10 mouse cellular contexts compared by ENCODE assay signal in the genomic region with DNA sequence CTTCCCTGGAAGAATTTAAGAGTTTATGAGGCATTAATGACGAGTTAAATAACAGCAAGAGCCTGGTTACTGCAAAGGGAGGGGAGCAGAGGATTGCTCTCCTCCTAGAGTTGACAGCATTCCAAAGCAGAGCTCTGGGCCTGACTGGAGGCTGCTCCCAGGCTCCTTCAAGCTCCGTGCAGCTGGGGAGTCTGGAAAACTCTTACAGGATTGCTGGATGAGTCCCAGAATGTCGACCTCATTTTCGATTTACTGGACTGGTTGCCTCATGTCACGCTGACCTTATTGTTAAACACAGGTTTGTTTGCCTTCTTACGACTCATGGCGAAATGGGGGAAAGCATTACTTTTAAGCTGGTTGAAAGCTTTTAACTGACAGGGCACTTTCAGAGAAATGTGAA. TPM values are rescaled to one million over a fixed set of nuclear protein-coding genes. Genes with fewer than 3 reads are reported as not detected.
A peak's percentile ranks its signal among the peaks of the same experiment; 100 is the strongest.
DNase-seq lines count a peak whose midpoint lies in the region; ATAC-seq and TF ChIP-seq lines count a peak whose summit lies in the region.
"Had no signal": no experiment of that assay in that cellular context is flagged by ENCODE, and none has a peak within 500 bp of the region (broad histone marks: within the 10 kb centered on the region; RNA-seq: fewer than 3 reads in every experiment).

No protein-coding gene starts in this region.

- no peak overlapping the region for H3K4me2 ChIP-seq in hindbrain, postnatal 0 days (ENCODE audit: low read depth, low read length)
- H3K4me2 ChIP-seq in hindbrain, embryonic 12.5 days (replicated peaks): no peak overlapping the region
- no peak overlapping the region for H3K4me2 ChIP-seq in midbrain, embryonic 16.5 days (ENCODE audit: low read length)

- no peak for ATAC-seq in hindbrain, postnatal 0 days
- ATAC-seq in hindbrain, embryonic 12.5 days (ENCODE audit: low FRiP score): no peak
- no peak for ATAC-seq in midbrain, embryonic 16.5 days

- peak; percentile 7 for DNase-seq in hindbrain, postnatal 0 days (ENCODE audit: low spot score)
- peak; percentile 42 for DNase-seq in brain, embryonic 14.5 days (ENCODE audit: low read depth)
- peak; percentile 48 for DNase-seq in gastrocnemius, postnatal 14 days
- peak; percentile 31 for DNase-seq in lung, postnatal 14 days
- no peak for DNase-seq in layer of hippocampus, postnatal 10 days (ENCODE audit: low spot score in 2 of 2)
- DNase-seq: layer of hippocampus, postnatal 36 days had no signal

- H3K36me3 ChIP-seq in hindbrain, postnatal 0 days (ENCODE audit: insufficient read depth, low read length): no peaks in the 10 kb centered on the region
- no peaks in the 10 kb centered on the region for H3K36me3 ChIP-seq in hindbrain, embryonic 12.5 days
- H3K36me3 ChIP-seq in midbrain, embryonic 16.5 days (ENCODE audit: control insufficient read depth, insufficient read depth, low read length): no peaks in the 10 kb centered on the region
- H3K36me3 ChIP-seq: G1E had no signal

- no peak for TF ChIP-seq CTCF in hindbrain, postnatal 0 days (IDR thresholded peaks at IDR 0.05; ENCODE audit: low read depth)
- no peak for TF ChIP-seq CTCF in brain, embryonic 14.5 days (IDR thresholded peaks at IDR 0.05; ENCODE audit: borderline replicate concordance, extremely low read depth, insufficient read depth, insufficient read length)

- TF ChIP-seq POLR2A in brain, embryonic 14.5 days (IDR thresholded peaks at IDR 0.05; ENCODE audit: borderline replicate concordance, extremely low read depth, insufficient read depth, insufficient read length, poor library complexity, severe bottlenecking): no peak

- H3K4me1 ChIP-seq in hindbrain, postnatal 0 days (ENCODE audit: insufficient read depth, low read length): no peaks in the 10 kb centered on the region
- H3K4me1 ChIP-seq in hindbrain, embryonic 12.5 days: no peaks in the 10 kb centered on the region
- no peaks in the 10 kb centered on the region for H3K4me1 ChIP-seq in midbrain, embryonic 16.5 days (ENCODE audit: control insufficient read depth, insufficient read depth, low read length)

- H3K9ac ChIP-seq in hindbrain, postnatal 0 days (replicated peaks; ENCODE audit: low read length): no peak overlapping the region
- no peak overlapping the region for H3K9ac ChIP-seq in hindbrain, embryonic 12.5 days
- H3K9ac ChIP-seq in midbrain, embryonic 16.5 days (ENCODE audit: low read depth, low read length): no peak overlapping the region

- 64% methylated on average over 7 of the region's 7 CpGs for WGBS in hindbrain, postnatal 0 days
- 82% methylated on average over 7 of the region's 7 CpGs for WGBS in hindbrain, embryonic 12.5 days
- WGBS in midbrain, embryonic 16.5 days: 73% methylated on average over 7 of the region's 7 CpGs

- H3K4me3 ChIP-seq in hindbrain, postnatal 0 days (ENCODE audit: low read length): no peak overlapping the region
- no peak overlapping the region for H3K4me3 ChIP-seq in hindbrain, embryonic 12.5 days
- H3K4me3 ChIP-seq in midbrain, embryonic 16.5 days (ENCODE audit: low read depth, low read length): no peak overlapping the region

- no peaks in the 10 kb centered on the region for H3K9me3 ChIP-seq in hindbrain, postnatal 0 days (ENCODE audit: low read length)
- H3K9me3 ChIP-seq in hindbrain, embryonic 12.5 days (replicated peaks): no peaks in the 10 kb centered on the region
- no peaks in the 10 kb centered on the region for H3K9me3 ChIP-seq in midbrain, embryonic 16.5 days (replicated peaks; ENCODE audit: control insufficient read depth, low read length, poor library complexity, severe bottlenecking)
- H3K9me3 ChIP-seq: G1E had no signal

- no peaks in the 10 kb centered on the region for H3K27me3 ChIP-seq in hindbrain, postnatal 0 days (ENCODE audit: insufficient read depth, low read length)
- H3K27me3 ChIP-seq in hindbrain, embryonic 12.5 days: no peaks in the 10 kb centered on the region
- H3K27me3 ChIP-seq in midbrain, embryonic 16.5 days (ENCODE audit: control insufficient read depth, insufficient read depth, low read depth, low read length): no peaks in the 10 kb centered on the region

- intact Hi-C loops in gastrocnemius, postnatal 14 days (cut with DNase I; ENCODE audit: low total_unique reads): no loop called here

- H3K27ac ChIP-seq in hindbrain, postnatal 0 days: no peak overlapping the region
- H3K27ac ChIP-seq in hindbrain, embryonic 12.5 days: no peak overlapping the region
- H3K27ac ChIP-seq in midbrain, embryonic 16.5 days (ENCODE audit: low read length): no peak overlapping the region

RNA-seq across cellular contexts. Expression of a gene that starts 1.4 kb away (rescaled TPM):
- 0.63 and 1.8 TPM in 2 replicates for total RNA-seq in hindbrain, postnatal 0 days (2014; rRNA removed)
- 0.29 and 0.48 TPM in 2 replicates for polyA plus RNA-seq in hindbrain, postnatal 0 days (2015; fragmentation: Nextera tagmentation; extraction: Ambion mirVana)
- polyA plus RNA-seq in hindbrain, embryonic 12.5 days (2016; fragmentation: Nextera tagmentation; extraction: Ambion mirVana): 0.13 and 0.18 TPM in 2 replicates
- polyA plus RNA-seq in brain, embryonic 14.5 days (2012; rRNA removed): 0.57 and 1.00 TPM in 2 replicates
- total RNA-seq in gastrocnemius, postnatal 14 days (2021): not detected
- polyA plus RNA-seq in midbrain, embryonic 16.5 days (2015; fragmentation: Nextera tagmentation; extraction: Ambion mirVana): 0.50 and 0.72 TPM in 2 replicates
- total RNA-seq in layer of hippocampus, postnatal 10 days (2021): 1 to 10 TPM; 4.3 to 5.1 TPM
- total RNA-seq: megakaryocyte-erythroid progenitor cell, adult 5-6 weeks had no signal
- polyA plus RNA-seq: G1E had no signal

Comparison
In these comparisons a context has a peak if more than half of its experiments do, and no peak if none do; other contexts are left out.
1. DNase-seq: peak in hindbrain, postnatal 0 days (single experiment), brain, embryonic 14.5 days (single experiment), gastrocnemius, postnatal 14 days (single experiment) and lung, postnatal 14 days (single experiment); none in layer of hippocampus, postnatal 10 days (0 of 2).